Mouse (Mus musculus) kidney, embryonic 15.5 days (tissue): ENCODE results near the gene Pcnt. TPM values are rescaled to one million over a fixed set of nuclear protein-coding genes. Genes with fewer than 3 reads are reported as not detected.

Experiments
- ATAC-seq: fragments of 200-750 bp; cut with Nextera tagmentation; replicated peaks from 2 replicates; pipeline ENCODE4 v1.8.0; 2017; ENCODE audit warnings: moderate TSS enrichment; ENCODE audit not compliant: low FRiP score
- H3K27ac ChIP-seq: fragments of 300-500 bp; sonication (generic); 2 replicates; pipeline ENCODE4 v1.5.1; 2015; ENCODE audit warnings: mild to moderate bottlenecking, inconsistent platforms
- H3K27me3 ChIP-seq: fragments of 300-500 bp; sonication (generic); 2 replicates; pipeline ENCODE4 v1.6.1; 2015; ENCODE audit warnings: inconsistent platforms
- H3K36me3 ChIP-seq: fragments of 300-500 bp; sonication (generic); 2 replicates; pipeline ENCODE4 v1.6.1; 2015; ENCODE audit warnings: inconsistent platforms
- H3K4me1 ChIP-seq: fragments of 300-500 bp; sonication (generic); 2 replicates; pipeline ENCODE4 v1.6.1; 2015; ENCODE audit warnings: inconsistent platforms
- H3K4me2 ChIP-seq: fragments of 300-500 bp; sonication (generic); 2 replicates; pipeline ENCODE4 v1.6.1; 2015; ENCODE audit warnings: moderate library complexity, mild to moderate bottlenecking, inconsistent platforms
- H3K4me3 ChIP-seq: fragments of 300-500 bp; sonication (generic); replicated peaks from 2 replicates; pipeline ENCODE4 v1.5.1; 2015; ENCODE audit warnings: mild to moderate bottlenecking, inconsistent platforms
- H3K9ac ChIP-seq: fragments of 300-500 bp; sonication (generic); 2 replicates; pipeline ENCODE4 v1.6.1; 2015; ENCODE audit warnings: mild to moderate bottlenecking, inconsistent platforms
- H3K9me3 ChIP-seq: fragments of 300-500 bp; sonication (generic); replicated peaks from 2 replicates; pipeline ENCODE4 v1.6.1; 2016; ENCODE audit warnings: inconsistent platforms
- WGBS: fragments of 180-500 bp; shearing (Covaris S2); methylation state at CpG from one replicate; pipeline ENCODE4 v1.1.7; 2015; ENCODE audit warnings: mixed read lengths; 5-methylcytosine and 5-hydroxymethylcytosine counted together
- polyA plus RNA-seq: library from polyadenylated mRNA; unstranded; fragments of >200 nt; fragmentation: Nextera tagmentation; extraction: Ambion mirVana; gene quantifications from 2 replicates; pipeline ENCODE4 v1.2.1, GENCODE M21; 2015

Gene Pcnt
- 13.4 and 16.9 TPM in 2 replicates for polyA plus RNA-seq

DNA sequence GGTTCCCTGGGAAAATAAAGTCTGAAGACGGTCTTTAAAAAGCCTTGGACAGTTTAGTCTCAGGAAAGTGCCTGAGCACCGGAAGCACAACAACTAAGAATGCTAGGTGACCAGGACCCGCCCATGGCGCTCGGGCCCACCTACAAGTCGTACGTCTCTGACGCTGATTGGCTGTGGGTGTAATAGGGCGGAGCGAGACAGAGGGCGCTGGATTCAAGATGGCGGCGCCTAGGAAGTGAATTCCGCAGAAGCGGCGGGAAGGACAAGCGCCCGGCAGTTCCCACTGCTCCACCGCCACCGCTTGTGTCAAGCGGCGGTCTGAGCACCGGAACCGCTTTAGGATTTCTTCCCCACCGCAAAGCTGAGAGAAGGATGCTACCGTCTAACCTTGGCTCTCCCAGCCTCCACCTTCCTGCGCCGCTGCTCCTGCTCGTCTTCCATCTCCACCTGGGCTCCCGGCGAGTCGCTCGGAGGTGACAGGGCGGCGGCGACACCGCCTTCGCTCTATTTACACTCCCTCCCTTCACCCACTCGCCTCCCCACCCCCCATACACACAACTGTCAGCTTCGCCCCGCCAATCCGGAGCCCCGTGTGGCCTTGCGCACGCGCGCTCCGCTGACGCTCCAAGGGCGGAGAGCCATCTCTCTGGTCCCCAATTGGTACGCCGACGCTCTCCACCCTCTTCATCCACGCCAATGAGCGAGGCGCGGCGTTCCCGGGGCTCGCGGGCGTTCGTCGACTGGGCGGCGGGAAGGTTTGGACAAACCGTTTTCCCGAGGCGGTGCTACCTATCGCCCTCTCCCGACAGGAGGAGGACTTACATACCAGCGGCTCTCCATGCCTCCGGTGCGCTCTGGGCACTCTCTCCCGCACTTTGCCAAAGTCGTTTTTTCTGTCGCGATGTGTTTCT lies at the start of gene Pcnt:
TSS of gene Pcnt (minus strand) at position 609 of the 911 bp plus-strand sequence.
- Histone ChIP-seq H3K4me3 (peak within 1 kb of the TSS; percentile 96), H3K9ac (peak within 1 kb of the TSS; percentile 78), H3K27me3 (no peaks in the 10 kb centered on the region), H3K4me1 (peaks cover 18% of the 10 kb centered on the region), H3K36me3 (peaks cover 29% of the 10 kb centered on the region), H3K4me2 (peak within 1 kb of the TSS; percentile 85), H3K27ac (peak within 1 kb of the TSS; percentile 99), H3K9me3 (no peaks in the 10 kb centered on the region)
- peak; percentile 99 for ATAC-seq
- under 1% methylated on average over 78 of the region's 78 CpGs for WGBS

DNA sequence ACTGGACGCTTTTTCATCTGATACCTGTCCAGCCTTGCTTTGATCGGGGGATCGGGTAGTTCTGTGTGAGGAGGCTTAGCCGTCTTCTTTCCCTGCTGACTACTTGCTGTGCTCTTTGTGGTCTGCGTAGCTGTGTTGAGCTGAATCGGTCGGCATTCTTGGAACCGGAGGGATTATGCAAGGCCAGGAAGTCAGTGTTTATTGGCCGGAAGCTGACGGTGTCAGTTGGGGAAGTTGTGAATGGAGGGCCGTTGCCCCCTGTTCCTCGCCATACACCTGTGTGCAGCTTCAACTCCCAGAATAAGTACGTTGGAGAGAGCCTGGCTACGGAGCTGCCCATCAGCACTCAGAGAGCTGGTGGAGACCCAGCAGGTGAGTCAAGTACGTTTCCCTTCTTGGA lies 46.6 kb upstream of the Pcnt start:
- no peak overlapping the region for H3K4me2 ChIP-seq
- no peak overlapping the region for H3K27ac ChIP-seq
- H3K36me3 ChIP-seq, result peaks cover 95% of the 10 kb centered on the region
- H3K27me3 ChIP-seq, result no peaks in the 10 kb centered on the region
- no peak for ATAC-seq
- no peaks in the 10 kb centered on the region for H3K9me3 ChIP-seq
- 93% methylated on average over 15 of the region's 15 CpGs for WGBS
- H3K4me3 ChIP-seq, result no peak overlapping the region
- no peak overlapping the region for H3K9ac ChIP-seq
- no peaks in the 10 kb centered on the region for H3K4me1 ChIP-seq

DNA sequence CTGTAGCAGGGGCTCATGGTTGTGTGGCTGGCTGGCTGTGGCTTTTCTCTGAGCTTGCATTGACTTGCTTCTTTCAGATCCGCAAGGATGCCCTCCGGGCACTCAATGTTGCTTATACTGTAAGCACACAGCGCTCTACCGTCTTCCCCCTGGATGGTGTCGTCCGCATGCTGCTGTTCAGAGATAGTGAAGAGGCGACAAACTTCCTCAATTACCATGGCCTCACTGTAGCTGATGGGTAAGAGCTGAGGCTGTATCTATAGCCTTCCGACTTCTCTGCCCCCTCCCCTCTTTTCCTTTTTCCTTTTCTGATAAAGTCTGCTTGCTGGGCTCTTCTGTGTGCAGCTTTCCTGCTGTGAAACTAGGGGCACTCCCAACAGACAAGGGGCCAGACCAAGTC lies 45.7 kb upstream of the Pcnt start:
- ATAC-seq, result no peak
- 92% methylated on average over 8 of the region's 8 CpGs for WGBS
- Histone ChIP-seq H3K4me3 (no peak overlapping the region), H3K36me3 (peaks cover 95% of the 10 kb centered on the region), H3K27me3 (no peaks in the 10 kb centered on the region), H3K9me3 (no peaks in the 10 kb centered on the region), H3K9ac (no peak overlapping the region), H3K27ac (no peak overlapping the region), H3K4me1 (no peaks in the 10 kb centered on the region), H3K4me2 (no peak overlapping the region)

DNA sequence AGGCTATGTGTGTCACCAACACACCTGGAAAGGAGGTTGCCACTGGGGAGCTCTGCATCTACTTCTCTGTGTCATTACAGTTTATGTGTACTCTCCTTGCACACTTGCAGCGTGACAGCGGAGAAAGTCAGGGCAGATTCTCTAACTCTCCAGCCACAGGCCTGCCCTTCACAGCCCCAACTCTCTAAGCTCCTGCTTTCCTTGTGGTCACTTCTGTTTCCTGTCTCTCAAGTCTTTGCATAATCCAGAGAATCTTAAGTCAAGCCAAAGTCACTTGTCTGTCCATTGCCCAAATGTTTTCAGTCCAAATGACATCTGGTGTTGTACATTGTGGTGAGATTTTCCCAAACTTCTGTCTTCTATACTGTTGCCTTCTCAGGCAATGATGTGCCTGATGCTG lies 43.7 kb upstream of the Pcnt start:
- 96% methylated on average over 2 of the region's 2 CpGs for WGBS
- Histone ChIP-seq H3K36me3 (peaks cover 99% of the 10 kb centered on the region), H3K27me3 (no peaks in the 10 kb centered on the region), H3K4me3 (no peak overlapping the region), H3K9ac (no peak overlapping the region), H3K27ac (no peak overlapping the region), H3K4me2 (no peak overlapping the region), H3K4me1 (no peaks in the 10 kb centered on the region), H3K9me3 (no peaks in the 10 kb centered on the region)
- ATAC-seq, result no peak

DNA sequence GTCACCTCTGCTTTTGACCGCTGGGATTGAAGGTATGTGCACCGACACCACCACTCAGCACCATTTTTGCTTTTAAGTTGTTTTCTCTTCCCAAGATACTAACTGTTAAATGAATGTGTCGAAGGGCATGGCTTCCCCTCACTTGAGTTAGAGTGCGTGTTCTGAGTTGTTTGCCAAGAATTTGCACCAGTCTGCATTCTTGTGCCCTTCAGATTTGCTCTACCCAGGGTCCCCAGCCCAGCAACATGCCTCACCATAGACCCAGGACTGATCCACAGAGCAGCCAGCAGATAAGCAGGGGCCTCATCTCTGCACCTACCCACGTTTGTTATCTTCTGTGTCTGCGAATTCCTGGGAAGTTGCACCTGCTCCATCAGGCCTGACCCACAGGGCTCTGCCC lies 38.9 kb upstream of the Pcnt start:
- Histone ChIP-seq H3K27me3 (no peaks in the 10 kb centered on the region), H3K4me3 (no peak overlapping the region), H3K9ac (no peak overlapping the region), H3K9me3 (no peaks in the 10 kb centered on the region), H3K4me2 (no peak overlapping the region), H3K36me3 (peaks cover 97% of the 10 kb centered on the region), H3K4me1 (no peaks in the 10 kb centered on the region), H3K27ac (no peak overlapping the region)
- WGBS, result 87% methylated on average over 6 of the region's 6 CpGs
- no peak for ATAC-seq

DNA sequence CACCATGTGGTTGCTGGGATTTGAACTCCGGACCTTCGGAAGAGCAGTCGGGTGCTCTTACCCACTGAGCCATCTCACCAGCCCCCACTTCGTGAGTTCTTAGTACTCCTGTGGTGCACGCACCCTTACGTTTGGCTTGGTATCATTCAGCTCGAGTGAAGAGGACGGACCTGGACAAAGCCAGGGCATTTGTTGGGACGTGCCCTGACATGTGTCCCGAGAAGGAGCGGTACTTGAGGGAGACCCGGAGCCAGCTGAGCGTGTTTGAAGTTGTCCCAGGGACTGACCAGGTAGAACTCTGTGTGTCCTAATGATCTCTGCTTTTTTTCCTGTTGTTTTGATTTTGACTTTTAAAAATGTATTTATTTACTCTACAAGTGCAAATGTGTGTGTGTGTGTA lies 38.3 kb upstream of the Pcnt start:
- Histone ChIP-seq H3K9me3 (no peaks in the 10 kb centered on the region), H3K4me2 (no peak overlapping the region), H3K27ac (no peak overlapping the region), H3K9ac (no peak overlapping the region), H3K4me3 (no peak overlapping the region), H3K4me1 (no peaks in the 10 kb centered on the region), H3K27me3 (no peaks in the 10 kb centered on the region), H3K36me3 (peaks cover 97% of the 10 kb centered on the region)
- ATAC-seq, result no peak
- WGBS, result 93% methylated on average over 13 of the region's 13 CpGs

DNA sequence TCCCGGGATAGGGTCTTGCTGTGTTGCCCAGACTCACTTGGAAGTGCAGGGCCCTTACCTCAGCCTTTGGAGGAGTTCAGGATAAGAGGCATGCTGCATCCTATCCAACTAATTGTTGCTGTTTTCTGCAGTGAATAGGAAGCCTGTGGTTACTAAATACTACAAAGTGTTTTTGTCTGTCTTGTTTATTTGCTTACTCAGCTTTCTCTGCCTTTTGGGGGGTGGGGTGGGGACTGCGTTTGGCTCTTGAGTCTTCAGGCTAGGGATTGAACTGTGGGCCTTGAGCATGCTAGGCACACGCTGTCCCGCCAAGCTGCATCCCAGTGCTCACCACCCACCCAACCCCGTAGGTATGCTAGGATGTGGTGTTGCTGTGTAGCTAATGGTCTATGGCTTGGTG lies 31.2 kb upstream of the Pcnt start:
- Histone ChIP-seq H3K4me1 (no peaks in the 10 kb centered on the region), H3K9ac (no peak overlapping the region), H3K27ac (no peak overlapping the region), H3K36me3 (peaks cover 81% of the 10 kb centered on the region), H3K27me3 (no peaks in the 10 kb centered on the region), H3K4me3 (no peak overlapping the region), H3K9me3 (no peaks in the 10 kb centered on the region), H3K4me2 (no peak overlapping the region)
- 94% methylated on average over 5 of the region's 5 CpGs for WGBS
- ATAC-seq, result no peak

DNA sequence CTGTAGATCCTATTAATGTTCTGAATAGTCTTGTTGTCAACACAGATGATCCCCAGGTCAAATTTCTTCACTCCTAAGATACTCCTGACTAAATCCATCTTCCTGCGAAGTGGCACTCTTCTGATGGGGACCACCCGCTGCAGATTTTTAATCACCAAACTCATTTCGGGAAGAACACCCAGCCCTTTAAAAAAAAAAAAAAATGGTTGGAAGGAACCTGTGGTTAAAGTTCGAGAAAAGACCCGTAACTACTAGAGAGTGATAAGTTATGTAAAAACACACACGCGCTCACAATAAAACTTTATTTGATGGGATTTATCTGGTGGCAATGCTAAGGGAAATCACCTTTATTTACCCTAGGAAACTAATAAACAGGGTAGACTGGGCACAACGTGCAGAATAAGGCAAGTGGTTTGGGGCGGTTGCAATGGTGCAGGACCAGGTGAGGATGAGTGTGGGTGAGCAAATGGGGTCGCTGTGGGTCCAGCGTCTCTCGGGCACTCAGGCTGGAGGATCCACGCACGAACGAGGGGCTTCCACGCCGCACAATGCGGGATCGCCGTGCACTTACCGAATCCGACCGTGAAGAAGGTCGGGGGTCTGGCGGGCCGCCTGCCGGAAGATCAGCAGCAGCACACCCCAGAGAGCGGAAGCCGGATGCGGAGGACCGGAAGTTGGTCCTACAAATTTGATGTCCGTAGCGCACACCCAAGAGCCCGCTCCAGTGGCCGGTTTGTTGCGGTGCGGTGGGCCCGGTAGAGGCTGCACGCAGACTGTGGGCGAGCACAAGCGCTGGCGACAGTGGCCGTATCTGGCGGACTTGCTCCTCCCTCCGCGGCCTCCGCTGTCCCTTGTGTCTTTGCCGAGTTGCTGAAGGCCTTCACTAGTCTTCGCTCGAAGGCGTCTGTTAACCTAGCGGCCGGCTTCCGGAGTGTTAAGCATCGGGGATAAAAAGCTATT lies 25.9 kb upstream of the Pcnt start, which contains the start of the genes Mcm3ap and Ybey:
TSS of gene Mcm3ap (plus strand) at position 725 of the 960 bp plus-strand sequence.
TSS of gene Ybey (minus strand) at position 912 of the 960 bp plus-strand sequence.
- peak within 1 kb of the TSS; percentile 67 for H3K4me2 ChIP-seq
- H3K27me3 ChIP-seq, result no peaks in the 10 kb centered on the region
- no peaks in the 10 kb centered on the region for H3K9me3 ChIP-seq
- H3K4me3 ChIP-seq, result peak within 1 kb of the TSS; percentile 64
- 0 out of 2 replicates have a peak, but pooled peaks cover 2% of the 10 kb centered on the region for H3K4me1 ChIP-seq
- peak within 1 kb of the TSS; percentile 88 for H3K9ac ChIP-seq
- WGBS, result 1% methylated on average over 55 of the region's 55 CpGs
- H3K36me3 ChIP-seq, result peaks cover 38% of the 10 kb centered on the region
- peak within 1 kb of the TSS; percentile 87 for H3K27ac ChIP-seq
- ATAC-seq, result peak; percentile 96

DNA sequence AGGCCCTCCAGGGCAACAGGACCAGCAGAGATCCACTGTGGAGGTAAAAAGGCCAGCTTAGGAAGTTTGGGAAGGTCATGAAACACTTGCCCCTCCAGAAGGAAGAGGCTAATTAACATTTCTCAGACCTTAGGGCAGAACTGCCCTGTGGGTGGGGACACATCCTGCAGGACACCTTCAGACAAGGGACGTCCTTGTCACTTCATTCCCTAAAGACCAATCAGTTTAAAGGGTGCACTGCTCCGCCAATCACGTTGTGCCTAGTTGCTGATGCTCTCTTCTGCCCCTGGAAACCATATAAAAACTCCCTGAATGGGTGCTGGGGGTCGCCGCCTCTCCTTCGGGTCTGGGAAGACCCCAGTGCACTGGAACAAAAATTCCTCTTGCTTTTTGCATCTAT lies 20.1 kb upstream of the Pcnt start:
- no peak overlapping the region for H3K9ac ChIP-seq
- 0 out of 2 replicates have a peak, but pooled peaks cover under 1% of the 10 kb centered on the region for H3K4me1 ChIP-seq
- H3K9me3 ChIP-seq, result peaks cover 12% of the 10 kb centered on the region
- no peak for ATAC-seq
- 87% methylated on average over 6 of the region's 6 CpGs for WGBS
- H3K27me3 ChIP-seq, result no peaks in the 10 kb centered on the region
- H3K36me3 ChIP-seq, result peaks cover 15% of the 10 kb centered on the region
- H3K4me3 ChIP-seq, result no peak overlapping the region
- H3K4me2 ChIP-seq, result no peak overlapping the region
- H3K27ac ChIP-seq, result no peak overlapping the region

DNA sequence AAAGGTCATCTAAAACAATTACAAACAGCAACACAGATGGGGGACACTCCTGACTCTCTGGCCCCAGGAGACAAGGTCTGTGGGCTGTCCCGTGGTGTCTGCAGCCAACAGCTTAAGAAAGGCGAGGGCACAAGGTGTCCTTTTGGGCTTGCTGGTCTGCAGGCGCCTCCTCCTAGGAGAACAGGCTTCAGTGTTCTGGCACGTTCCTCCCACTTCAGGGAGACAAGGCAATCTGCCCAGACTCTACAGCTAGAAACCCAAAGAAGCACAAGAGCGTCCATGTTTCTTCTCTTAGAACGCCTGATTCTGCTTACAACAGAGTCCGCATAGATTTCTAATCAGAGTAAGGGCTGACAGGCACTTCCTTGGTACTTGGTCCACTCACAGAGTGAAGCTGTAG lies 19.7 kb upstream of the Pcnt start:
- 92% methylated on average over 7 of the region's 7 CpGs for WGBS
- H3K4me2 ChIP-seq, result no peak overlapping the region
- H3K9ac ChIP-seq, result no peak overlapping the region
- H3K4me1 ChIP-seq, result no peaks in the 10 kb centered on the region
- peaks cover 15% of the 10 kb centered on the region for H3K36me3 ChIP-seq
- peaks cover 12% of the 10 kb centered on the region for H3K9me3 ChIP-seq
- H3K4me3 ChIP-seq, result no peak overlapping the region
- H3K27ac ChIP-seq, result no peak overlapping the region
- no peaks in the 10 kb centered on the region for H3K27me3 ChIP-seq
- ATAC-seq, result no peak

DNA sequence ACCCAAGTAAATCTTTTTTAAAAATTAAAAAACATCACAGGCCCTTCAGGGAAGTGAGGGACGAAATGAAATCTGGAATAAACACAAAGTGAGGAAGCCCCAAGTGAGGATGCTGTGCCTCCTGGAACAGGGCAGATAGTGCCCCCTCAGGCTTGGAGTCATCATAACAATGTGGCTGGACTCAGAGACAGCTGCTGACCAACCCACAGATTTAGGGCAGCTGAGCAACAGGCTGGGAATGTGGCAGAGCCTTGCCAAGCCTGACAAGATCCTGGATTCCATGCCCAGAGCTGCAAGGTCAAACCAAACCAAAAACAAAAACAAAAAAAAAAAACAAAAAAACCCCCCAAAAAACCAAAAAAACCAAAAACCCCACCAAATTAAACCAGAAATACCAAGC lies 18.7 kb upstream of the Pcnt start:
- Histone ChIP-seq H3K9me3 (peaks cover 12% of the 10 kb centered on the region), H3K4me3 (no peak overlapping the region), H3K36me3 (peaks cover 15% of the 10 kb centered on the region), H3K4me2 (no peak overlapping the region), H3K4me1 (no peaks in the 10 kb centered on the region), H3K9ac (no peak overlapping the region), H3K27ac (no peak overlapping the region), H3K27me3 (no peaks in the 10 kb centered on the region)
- 91% methylated on average over 1 of the region's 1 CpGs for WGBS
- no peak for ATAC-seq

DNA sequence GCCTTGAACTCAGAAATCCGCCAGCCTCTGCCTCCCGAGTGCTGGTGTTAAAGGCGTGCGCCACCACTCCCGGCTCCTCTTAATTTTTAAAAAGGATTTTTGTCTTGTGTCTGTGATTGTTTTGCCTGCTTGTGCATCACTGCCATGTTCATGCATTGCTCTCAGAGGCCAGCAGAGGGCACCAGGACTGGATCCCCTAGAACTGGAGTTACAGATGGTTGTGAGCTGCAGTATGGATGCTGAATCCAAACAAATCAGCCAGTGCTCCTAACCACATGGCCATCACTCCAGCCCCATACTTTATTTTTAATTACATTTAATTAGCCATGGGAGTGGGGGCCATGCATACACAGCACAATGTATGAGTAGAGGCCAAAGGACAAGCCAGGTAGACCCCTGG lies 12.7 kb upstream of the Pcnt start:
- H3K4me1 ChIP-seq, result no peaks in the 10 kb centered on the region
- 65% methylated on average over 5 of the region's 5 CpGs for WGBS
- no peaks in the 10 kb centered on the region for H3K27me3 ChIP-seq
- peaks cover 10% of the 10 kb centered on the region for H3K9me3 ChIP-seq
- no peak overlapping the region for H3K27ac ChIP-seq
- H3K4me2 ChIP-seq, result no peak overlapping the region
- H3K36me3 ChIP-seq, result no peaks in the 10 kb centered on the region
- H3K4me3 ChIP-seq, result no peak overlapping the region
- no peak for ATAC-seq
- no peak overlapping the region for H3K9ac ChIP-seq
